ENCODE assay signal across 22 mouse cellular contexts in genomic region chr17:42905919-42906318, GRCm38 (mm10). TPM values are rescaled to one million over a fixed set of nuclear protein-coding genes. Genes with fewer than 3 reads are reported as not detected.
DNase-seq lines count a peak whose midpoint lies in the region; ATAC-seq lines count a peak whose summit lies in the region.
"Had no signal": no experiment of that assay in that cellular context is flagged by ENCODE, and none has a peak within 500 bp of the region (broad histone marks: within the 10 kb centered on the region; RNA-seq: fewer than 3 reads in every experiment).

No protein-coding gene starts in this region.

- H3K4me2 ChIP-seq in kidney, embryonic 15.5 days = no peak overlapping the region
- H3K4me2 ChIP-seq: embryonic facial prominence, embryonic 13.5 days; embryonic facial prominence, embryonic 15.5 days; forebrain, embryonic 13.5 days; forebrain, embryonic 15.5 days had no signal

- peaks cover 21% of the 10 kb centered on the region for H3K4me1 ChIP-seq in kidney, embryonic 15.5 days
- H3K4me1 ChIP-seq: embryonic facial prominence, embryonic 13.5 days; embryonic facial prominence, embryonic 15.5 days; forebrain, embryonic 13.5 days; forebrain, embryonic 15.5 days had no signal

- no peaks in the 10 kb centered on the region for H3K27me3 ChIP-seq in kidney, embryonic 15.5 days
- H3K27me3 ChIP-seq: embryonic facial prominence, embryonic 13.5 days; embryonic facial prominence, embryonic 15.5 days; forebrain, embryonic 13.5 days; forebrain, embryonic 15.5 days had no signal

- 82% methylated on average over 6 of the region's 6 CpGs for WGBS in kidney, embryonic 15.5 days

- H3K9ac ChIP-seq in kidney, embryonic 15.5 days = no peak overlapping the region
- H3K9ac ChIP-seq: embryonic facial prominence, embryonic 13.5 days; embryonic facial prominence, embryonic 15.5 days; forebrain, embryonic 13.5 days; forebrain, embryonic 15.5 days; forebrain, postnatal 0 days had no signal

- no peaks in the 10 kb centered on the region for H3K9me3 ChIP-seq in kidney, embryonic 15.5 days (replicated peaks)
- H3K9me3 ChIP-seq: embryonic facial prominence, embryonic 13.5 days; embryonic facial prominence, embryonic 15.5 days; forebrain, embryonic 13.5 days; forebrain, embryonic 15.5 days had no signal

- peak; percentile 33 for DNase-seq in 3T3-L1 (ENCODE audit: low read depth, low spot score)
- DNase-seq in NIH3T3 (ENCODE audit: low read depth) = peak; percentile 8
- DNase-seq in ZHBTc4 (ENCODE audit: low read depth, low spot score) = peak; percentile 53
- DNase-seq in frontal cortex, postnatal 25 days (ENCODE audit: low spot score in 2 of 2) = no peak
- DNase-seq: adrenal gland, adult 2 months; adrenal gland, postnatal 10 days; adrenal gland, postnatal 25 days; cerebellum, adult 11 months; cerebellum, adult 18-20 months; cerebellum, adult 8-10 months; cerebellum, adult 9-11 months; cerebellum, postnatal 14 days; cerebellum, postnatal 36 days; embryo, embryonic 11 days; forebrain, postnatal 0 days had no signal

- H3K36me3 ChIP-seq in kidney, embryonic 15.5 days = no peaks in the 10 kb centered on the region
- H3K36me3 ChIP-seq: embryonic facial prominence, embryonic 13.5 days; embryonic facial prominence, embryonic 15.5 days; forebrain, embryonic 15.5 days; G1E had no signal

- H3K27ac ChIP-seq in kidney, embryonic 15.5 days = no peak overlapping the region
- H3K27ac ChIP-seq: embryonic facial prominence, embryonic 13.5 days; embryonic facial prominence, embryonic 15.5 days; forebrain, embryonic 13.5 days; forebrain, embryonic 15.5 days had no signal

- no peak overlapping the region for H3K4me3 ChIP-seq in kidney, embryonic 15.5 days (replicated peaks)
- H3K4me3 ChIP-seq: embryonic facial prominence, embryonic 13.5 days; embryonic facial prominence, embryonic 15.5 days; erythroblast, embryonic 14.5 days; forebrain, embryonic 13.5 days; forebrain, embryonic 15.5 days had no signal

- ATAC-seq in kidney, embryonic 15.5 days (replicated peaks; ENCODE audit: low FRiP score) = no peak
- ATAC-seq: forebrain, embryonic 13.5 days; forebrain, embryonic 15.5 days; forebrain, postnatal 0 days had no signal

RNA-seq across cellular contexts. Expression of gene Cd2ap, which starts 29.5 kb away (rescaled TPM):
- polyA plus RNA-seq in kidney, embryonic 15.5 days (2015; fragmentation: Nextera tagmentation; extraction: Ambion mirVana) = 34.2 and 39.9 TPM in 2 replicates

Comparison
In these comparisons a context has a peak if more than half of its experiments do, and no peak if none do; other contexts are left out.
1. DNase-seq: peak in 3T3-L1 (single experiment), NIH3T3 (single experiment) and ZHBTc4 (single experiment); none in frontal cortex, postnatal 25 days (0 of 2).